Mouse (Mus musculus): ENCODE results near the gene March2. TPM values are rescaled to one million over a fixed set of nuclear protein-coding genes. Genes with fewer than 3 reads are reported as not detected.

The March2 gene
- polyA plus RNA-seq, 1 experiment from 2014 or later: 30.6 TPM

GRCm38 (mm10) chr17:33678771-33679170, 39.7 kb downstream of the March2 start:
- Histone ChIP-seq H3K4me3 (ENCODE audit: low read depth, low read length) (no peak overlapping the region), H3K4me1 (ENCODE audit: control insufficient read depth, insufficient read depth, low read length) (peaks cover 11% of the 10 kb centered on the region), H3K36me3 (ENCODE audit: control insufficient read depth, insufficient read depth, low read length) (peaks cover 7% of the 10 kb centered on the region; the same call in 1 of the 2 replicates), H3K4me2 (ENCODE audit: low read depth, severe bottlenecking) (no peak overlapping the region), H3K9me3 (ENCODE audit: control insufficient read depth, low read length) (no peaks in the 10 kb centered on the region), H3K27ac (replicated peaks; ENCODE audit: low read depth, low read length) (no peak overlapping the region), H3K9ac (ENCODE audit: low read length) (no peak overlapping the region), H3K27me3 (ENCODE audit: control insufficient read depth, insufficient read depth, low read length) (no peaks in the 10 kb centered on the region)
- DNase-seq (ENCODE audit: low spot score) (no peak), ATAC-seq (ENCODE audit: insufficient number of reproducible peaks, low FRiP score, low TSS enrichment, low read depth) (no peak)

DNA sequence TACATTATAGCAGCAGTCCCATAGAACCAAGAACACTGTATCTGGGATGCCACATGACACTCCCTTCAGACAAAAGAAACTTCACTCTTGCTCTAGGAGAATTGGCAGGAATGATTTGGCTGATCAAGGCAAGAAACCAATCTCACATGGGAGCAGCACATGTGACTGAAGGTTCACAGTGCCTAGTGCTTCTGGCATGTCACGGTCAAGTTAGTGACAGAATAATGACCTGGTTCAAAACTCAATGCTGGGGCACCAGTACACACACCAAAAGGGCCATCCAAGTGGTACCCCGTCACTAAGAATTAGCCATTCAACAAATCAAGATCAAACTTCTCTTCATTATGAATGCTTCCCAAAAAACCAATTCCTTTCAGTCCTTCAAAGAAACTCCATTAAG, 42.4 kb downstream of the March2 start:
- no peaks in the 10 kb centered on the region for H3K4me1 ChIP-seq (ENCODE audit: control insufficient read depth, insufficient read depth, low read length)
- no peak overlapping the region for H3K4me2 ChIP-seq (ENCODE audit: low read depth, severe bottlenecking)
- no peak for DNase-seq (ENCODE audit: low spot score)
- no peak overlapping the region for H3K9ac ChIP-seq (ENCODE audit: low read length)
- ATAC-seq (ENCODE audit: insufficient number of reproducible peaks, low FRiP score, low TSS enrichment, low read depth): no peak
- WGBS: 90% methylated on average over 2 of the region's 2 CpGs
- H3K36me3 ChIP-seq (ENCODE audit: control insufficient read depth, insufficient read depth, low read length): peaks cover 7% of the 10 kb centered on the region; the same call in 1 of the 2 replicates
- no peak overlapping the region for H3K27ac ChIP-seq (replicated peaks; ENCODE audit: low read depth, low read length)
- H3K9me3 ChIP-seq (ENCODE audit: control insufficient read depth, low read length): no peaks in the 10 kb centered on the region
- no peaks in the 10 kb centered on the region for H3K27me3 ChIP-seq (ENCODE audit: control insufficient read depth, insufficient read depth, low read length)
- no peak overlapping the region for H3K4me3 ChIP-seq (ENCODE audit: low read depth, low read length)

GRCm38 (mm10) chr17:33675452-33675851, 43.0 kb downstream of the March2 start:
- H3K9ac ChIP-seq (ENCODE audit: low read length): no peak overlapping the region
- H3K4me1 ChIP-seq (ENCODE audit: control insufficient read depth, insufficient read depth, low read length): no peaks in the 10 kb centered on the region
- H3K36me3 ChIP-seq (ENCODE audit: control insufficient read depth, insufficient read depth, low read length): peaks cover 7% of the 10 kb centered on the region; the same call in 1 of the 2 replicates
- no peak overlapping the region for H3K27ac ChIP-seq (replicated peaks; ENCODE audit: low read depth, low read length)
- no peak overlapping the region for H3K4me2 ChIP-seq (ENCODE audit: low read depth, severe bottlenecking)
- DNase-seq (ENCODE audit: low spot score) (no peak), ATAC-seq (ENCODE audit: insufficient number of reproducible peaks, low FRiP score, low TSS enrichment, low read depth) (no peak)
- H3K4me3 ChIP-seq (ENCODE audit: low read depth, low read length): no peak overlapping the region
- no peaks in the 10 kb centered on the region for H3K9me3 ChIP-seq (ENCODE audit: control insufficient read depth, low read length)
- H3K27me3 ChIP-seq (ENCODE audit: control insufficient read depth, insufficient read depth, low read length): no peaks in the 10 kb centered on the region

DNA sequence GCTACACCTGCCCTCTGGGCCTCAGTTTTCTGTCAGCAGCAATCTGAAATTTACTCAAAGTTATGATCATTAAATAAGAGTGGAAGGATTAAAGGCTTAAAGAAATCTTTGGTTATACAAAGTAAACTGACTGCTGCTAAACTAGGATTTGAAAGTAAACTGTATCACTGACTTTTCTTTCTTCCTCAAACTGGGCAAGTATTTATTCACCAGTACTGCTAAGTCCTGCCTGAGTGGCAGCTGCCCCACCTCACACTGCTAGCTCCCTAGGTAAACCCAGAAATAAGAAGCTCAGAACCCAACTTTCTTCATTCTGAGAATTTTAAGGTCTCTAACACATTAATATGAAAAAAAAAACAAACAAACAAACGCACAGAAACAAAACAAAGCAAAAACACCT, 44.6 kb downstream of the March2 start:
- Histone ChIP-seq H3K4me2 (ENCODE audit: low read depth, severe bottlenecking) (no peak overlapping the region), H3K27me3 (ENCODE audit: control insufficient read depth, insufficient read depth, low read length) (no peaks in the 10 kb centered on the region), H3K27ac (replicated peaks; ENCODE audit: low read depth, low read length) (no peak overlapping the region), H3K9me3 (ENCODE audit: control insufficient read depth, low read length) (no peaks in the 10 kb centered on the region), H3K4me1 (ENCODE audit: control insufficient read depth, insufficient read depth, low read length) (no peaks in the 10 kb centered on the region), H3K9ac (ENCODE audit: low read length) (no peak overlapping the region), H3K36me3 (ENCODE audit: control insufficient read depth, insufficient read depth, low read length) (peaks cover 9% of the 10 kb centered on the region; the same call in 1 of the 2 replicates), H3K4me3 (ENCODE audit: low read depth, low read length) (no peak overlapping the region)
- no peak for ATAC-seq (ENCODE audit: insufficient number of reproducible peaks, low FRiP score, low TSS enrichment, low read depth)
- no peak for DNase-seq (ENCODE audit: low spot score)
- 84% methylated on average over 1 of the region's 1 CpGs for WGBS

DNA sequence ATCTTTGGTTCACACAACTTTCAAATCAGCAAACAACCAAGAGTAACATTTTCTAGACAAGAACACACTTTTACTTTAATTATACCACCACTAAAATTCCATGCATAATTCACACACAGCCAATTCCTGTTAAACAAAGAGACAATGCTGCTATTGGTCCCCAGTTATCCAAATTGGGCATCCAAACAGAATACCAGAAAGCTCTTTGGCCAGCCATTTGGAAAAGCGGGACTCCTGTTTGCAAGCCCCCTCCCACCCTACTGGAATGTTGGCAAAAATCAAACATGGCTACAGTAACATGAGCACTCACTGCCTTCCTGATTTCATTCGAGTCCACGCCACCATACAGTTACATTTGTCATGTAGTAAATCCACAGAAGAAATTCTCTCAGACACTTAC, 48.8 kb downstream of the March2 start:
- Histone ChIP-seq H3K27ac (replicated peaks; ENCODE audit: low read depth, low read length) (no peak overlapping the region), H3K4me3 (ENCODE audit: low read depth, low read length) (no peak overlapping the region), H3K4me2 (ENCODE audit: low read depth, severe bottlenecking) (no peak overlapping the region), H3K36me3 (ENCODE audit: control insufficient read depth, insufficient read depth, low read length) (peaks cover 17% of the 10 kb centered on the region; the same call in 1 of the 2 replicates), H3K9ac (ENCODE audit: low read length) (no peak overlapping the region), H3K27me3 (ENCODE audit: control insufficient read depth, insufficient read depth, low read length) (no peaks in the 10 kb centered on the region), H3K9me3 (ENCODE audit: control insufficient read depth, low read length) (no peaks in the 10 kb centered on the region), H3K4me1 (ENCODE audit: control insufficient read depth, insufficient read depth, low read length) (no peaks in the 10 kb centered on the region)
- DNase-seq (ENCODE audit: low spot score) (no peak), ATAC-seq (ENCODE audit: insufficient number of reproducible peaks, low FRiP score, low TSS enrichment, low read depth) (no peak)
- 95% methylated on average over 3 of the region's 3 CpGs for WGBS

DNA sequence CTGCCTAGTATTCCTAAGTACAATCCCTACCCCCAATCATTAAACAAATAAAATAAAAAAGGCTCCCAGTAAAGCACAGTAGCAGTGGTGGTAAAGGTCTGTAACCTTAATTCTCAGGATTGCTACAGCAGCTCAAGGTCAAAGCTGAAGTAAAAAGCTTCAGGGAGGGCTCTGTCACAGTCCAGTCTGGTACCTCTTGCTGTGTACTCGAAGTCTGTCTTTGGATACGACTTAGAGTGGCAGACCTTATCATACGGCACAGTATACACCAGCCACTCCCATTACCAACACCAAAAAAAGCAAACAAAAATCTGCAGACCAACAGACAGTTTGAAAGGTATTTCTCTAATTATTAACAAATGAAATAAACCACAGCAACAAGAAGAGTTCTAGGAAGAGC, 51.7 kb downstream of the March2 start:
- H3K4me2 ChIP-seq (ENCODE audit: low read depth, severe bottlenecking): no peak overlapping the region
- H3K9ac ChIP-seq (ENCODE audit: low read length): no peak overlapping the region
- no peaks in the 10 kb centered on the region for H3K9me3 ChIP-seq (ENCODE audit: control insufficient read depth, low read length)
- no peaks in the 10 kb centered on the region for H3K4me1 ChIP-seq (ENCODE audit: control insufficient read depth, insufficient read depth, low read length)
- H3K27me3 ChIP-seq (ENCODE audit: control insufficient read depth, insufficient read depth, low read length): no peaks in the 10 kb centered on the region
- H3K27ac ChIP-seq (replicated peaks; ENCODE audit: low read depth, low read length): no peak overlapping the region
- DNase-seq (ENCODE audit: low spot score): no peak
- no peak overlapping the region for H3K4me3 ChIP-seq (ENCODE audit: low read depth, low read length)
- no peak for ATAC-seq (ENCODE audit: insufficient number of reproducible peaks, low FRiP score, low TSS enrichment, low read depth)
- 92% methylated on average over 3 of the region's 3 CpGs for WGBS
- peaks cover 19% of the 10 kb centered on the region; the same call in 1 of the 2 replicates for H3K36me3 ChIP-seq (ENCODE audit: control insufficient read depth, insufficient read depth, low read length)

DNA sequence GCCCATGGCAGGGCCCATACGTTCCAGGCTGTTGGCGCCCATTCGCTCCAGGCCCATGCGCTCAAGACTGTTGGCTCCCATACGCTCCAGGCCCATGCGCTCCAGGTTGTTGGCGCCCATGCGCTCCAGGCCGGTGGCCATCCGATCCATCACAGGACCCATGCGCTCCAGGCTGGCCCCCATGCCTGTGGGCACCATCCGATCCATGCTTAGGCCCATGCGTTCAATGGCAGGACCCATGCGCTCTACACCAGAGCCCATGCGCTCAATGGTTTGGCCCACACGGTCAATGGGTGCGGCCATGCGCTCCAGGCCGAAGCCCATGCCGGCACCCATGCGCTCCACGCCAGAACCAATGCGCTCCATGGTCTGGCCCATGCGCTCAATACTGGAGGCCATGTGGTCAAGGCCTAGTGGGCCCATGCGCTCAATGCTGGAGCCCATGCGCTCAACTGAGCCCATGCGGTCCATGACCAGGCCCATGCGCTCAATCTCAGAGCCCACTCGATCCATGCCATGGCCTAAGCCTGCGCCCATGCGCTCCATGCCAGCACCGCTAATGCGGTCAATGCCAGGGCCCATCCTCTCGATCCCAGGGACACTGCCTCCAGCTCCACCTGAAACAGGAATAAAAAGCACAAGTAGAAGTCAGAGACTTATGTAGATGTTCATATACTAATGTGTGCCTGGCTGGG, 68.5 kb downstream of the March2 start:
- peaks cover 42% of the 10 kb centered on the region for H3K36me3 ChIP-seq (ENCODE audit: control insufficient read depth, insufficient read depth, low read length)
- H3K9me3 ChIP-seq (ENCODE audit: control insufficient read depth, low read length): no peaks in the 10 kb centered on the region
- no peaks in the 10 kb centered on the region for H3K27me3 ChIP-seq (ENCODE audit: control insufficient read depth, insufficient read depth, low read length)
- DNase-seq (ENCODE audit: low spot score) (no peak), ATAC-seq (ENCODE audit: insufficient number of reproducible peaks, low FRiP score, low TSS enrichment, low read depth) (peak; percentile 54; the same call in 1 of the 2 replicates)
- WGBS: 95% methylated on average over 34 of the region's 34 CpGs
- H3K4me1 ChIP-seq (ENCODE audit: control insufficient read depth, insufficient read depth, low read length): no peaks in the 10 kb centered on the region
- no peak overlapping the region for H3K9ac ChIP-seq (ENCODE audit: low read length)
- H3K4me3 ChIP-seq (ENCODE audit: low read depth, low read length): no peak overlapping the region
- H3K4me2 ChIP-seq (ENCODE audit: low read depth, severe bottlenecking): no peak overlapping the region
- H3K27ac ChIP-seq (replicated peaks; ENCODE audit: low read depth, low read length): no peak overlapping the region

DNA sequence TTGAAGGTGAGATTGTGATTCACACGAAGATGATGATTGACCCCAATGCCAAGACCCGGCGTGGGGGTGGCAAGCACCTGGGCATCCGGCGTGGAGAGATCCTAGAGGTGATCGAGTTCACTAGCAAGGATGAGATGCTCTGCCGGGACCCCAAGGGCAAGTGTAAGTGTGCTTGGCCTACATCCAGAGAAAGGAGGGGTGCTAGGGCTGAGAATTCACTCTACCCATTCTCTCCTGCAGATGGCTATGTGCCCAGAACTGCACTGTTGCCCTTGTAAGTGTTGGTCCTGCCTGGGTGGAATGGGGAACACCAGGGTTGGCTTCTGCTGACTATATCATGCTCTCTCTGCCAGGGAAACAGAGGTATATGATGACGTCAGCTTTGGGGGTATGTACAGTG, 73.4 kb downstream of the March2 start:
- ATAC-seq (ENCODE audit: insufficient number of reproducible peaks, low FRiP score, low TSS enrichment, low read depth) (no peak), DNase-seq (ENCODE audit: low spot score) (no peak)
- H3K27ac ChIP-seq (replicated peaks; ENCODE audit: low read depth, low read length): no peak overlapping the region
- H3K27me3 ChIP-seq (ENCODE audit: control insufficient read depth, insufficient read depth, low read length): no peaks in the 10 kb centered on the region
- H3K4me2 ChIP-seq (ENCODE audit: low read depth, severe bottlenecking): no peak overlapping the region
- no peaks in the 10 kb centered on the region for H3K4me1 ChIP-seq (ENCODE audit: control insufficient read depth, insufficient read depth, low read length)
- H3K9ac ChIP-seq (ENCODE audit: low read length): no peak overlapping the region
- no peaks in the 10 kb centered on the region for H3K9me3 ChIP-seq (ENCODE audit: control insufficient read depth, low read length)
- whole genome bisulfite sequencing: 94% methylated on average over 8 of the region's 8 CpGs
- no peak overlapping the region for H3K4me3 ChIP-seq (ENCODE audit: low read depth, low read length)
- peaks cover 42% of the 10 kb centered on the region for H3K36me3 ChIP-seq (ENCODE audit: control insufficient read depth, insufficient read depth, low read length)

- peaks cover 32% of the 10 kb centered on the region for H3K36me3 ChIP-seq (ENCODE audit: control insufficient read depth, insufficient read depth, low read length)
- no peak overlapping the region for H3K4me2 ChIP-seq (ENCODE audit: low read depth, severe bottlenecking)
- H3K4me3 ChIP-seq (ENCODE audit: low read depth, low read length): no peak overlapping the region
- DNase-seq (ENCODE audit: low spot score) (no peak), ATAC-seq (ENCODE audit: insufficient number of reproducible peaks, low FRiP score, low TSS enrichment, low read depth) (no peak)
- H3K4me1 ChIP-seq (ENCODE audit: control insufficient read depth, insufficient read depth, low read length): no peaks in the 10 kb centered on the region
- no peaks in the 10 kb centered on the region for H3K27me3 ChIP-seq (ENCODE audit: control insufficient read depth, insufficient read depth, low read length)
- WGBS: 90% methylated on average over 4 of the region's 4 CpGs
- H3K27ac ChIP-seq (replicated peaks; ENCODE audit: low read depth, low read length): no peak overlapping the region
- H3K9ac ChIP-seq (ENCODE audit: low read length): no peak overlapping the region
- H3K9me3 ChIP-seq (ENCODE audit: control insufficient read depth, low read length): no peaks in the 10 kb centered on the region
These were observed 74.4 kb downstream of the March2 start for GRCm38 (mm10) chr17:33644068-33644467.

All from limb, embryonic 11.5 days (tissue).